Comparison of ENCODE assay signal across 15 mouse cellular contexts in genomic region chr9:88082931-88083479, GRCm38 (mm10).
DNase-seq lines count a peak whose midpoint lies in the region; ATAC-seq and TF ChIP-seq lines count a peak whose summit lies in the region.
"Had no signal": no experiment of that assay in that cellular context is flagged by ENCODE, and none has a peak within 500 bp of the region (broad histone marks: within the 10 kb centered on the region; RNA-seq: fewer than 3 reads in every experiment).

No protein-coding gene starts in this region.

- TF ChIP-seq CTCF in heart, adult 2 months (IDR thresholded peaks at IDR 0.05), result no peak

- no peak for TF ChIP-seq POLR2A in heart, adult 2 months (IDR thresholded peaks at IDR 0.05; ENCODE audit: insufficient read depth, low read depth, low read length)

- no peak overlapping the region for H3K27ac ChIP-seq in heart, embryonic 15.5 days
- H3K27ac ChIP-seq in heart, adult 2 months, result no peak overlapping the region
- peak overlapping the region; percentile 18; the same call in 1 of the 2 replicates for H3K27ac ChIP-seq in limb, embryonic 13.5 days
- H3K27ac ChIP-seq: hindbrain, postnatal 0 days had no signal

- intact Hi-C loops in heart, adult 2 months (cut with DNase I), result loop anchor here (10.0 kb wide), 1 partner anchor 238 kb away; no protein-coding TSS in a partner anchor

- WGBS in heart, embryonic 15.5 days, result 48% methylated on average over 5 of the region's 5 CpGs
- WGBS in heart, adult 2 months, result 56% methylated on average over 5 of the region's 5 CpGs
- 24% methylated on average over 5 of the region's 5 CpGs for WGBS in limb, embryonic 13.5 days

- ATAC-seq in heart, embryonic 15.5 days (replicated peaks; ENCODE audit: insufficient number of reproducible peaks, insufficient read depth, low FRiP score, low read depth), result 0 out of 2 replicates have a peak, but pooled peaks have one; percentile 27
- peak; percentile 62; the same call in 1 of the 2 replicates for ATAC-seq in limb, embryonic 13.5 days (ENCODE audit: low FRiP score, low read depth)
- ATAC-seq: forebrain, embryonic 16.5 days; hindbrain, postnatal 0 days had no signal

- no peak for DNase-seq in heart, adult 2 months
- DNase-seq in layer of hippocampus, adult 11-12 months (ENCODE audit: low spot score), result peak; percentile 3
- no peak for DNase-seq in layer of hippocampus, adult 8-10 months (ENCODE audit: low spot score in 2 of 2)
- peak; percentile 8 for DNase-seq in NIH3T3 (ENCODE audit: low read depth)
- DNase-seq in cerebellum, postnatal 14 days, result no peak
- DNase-seq: adrenal gland, postnatal 25 days; cerebellum, adult 9-10 months; embryo, embryonic 11 days; kidney, postnatal 4 days; liver; lung, adult 18-20 months had no signal

- TF ChIP-seq EP300 in heart, adult 2 months (IDR thresholded peaks at IDR 0.05; ENCODE audit: insufficient read depth, low read depth, low read length), result no peak

- H3K4me3 ChIP-seq in heart, embryonic 15.5 days, result no peak overlapping the region
- H3K4me3 ChIP-seq in heart, adult 2 months, result no peak overlapping the region
- H3K4me3 ChIP-seq in limb, embryonic 13.5 days, result no peak overlapping the region

- no peak overlapping the region for H3K4me2 ChIP-seq in heart, embryonic 15.5 days
- H3K4me2 ChIP-seq in limb, embryonic 13.5 days (replicated peaks), result no peak overlapping the region

- no peaks in the 10 kb centered on the region for H3K9me3 ChIP-seq in heart, embryonic 15.5 days (replicated peaks)
- H3K9me3 ChIP-seq in limb, embryonic 13.5 days, result no peaks in the 10 kb centered on the region

- no peak overlapping the region for H3K9ac ChIP-seq in heart, embryonic 15.5 days
- no peak overlapping the region for H3K9ac ChIP-seq in heart, adult 2 months (ENCODE audit: low read depth, low read length)
- H3K9ac ChIP-seq in limb, embryonic 13.5 days, result no peak overlapping the region

- H3K79me2 ChIP-seq in heart, adult 2 months (replicated peaks; ENCODE audit: control insufficient read depth, insufficient read depth, low read length), result no peaks in the 10 kb centered on the region

- no peaks in the 10 kb centered on the region for H3K36me3 ChIP-seq in heart, embryonic 15.5 days
- H3K36me3 ChIP-seq in heart, adult 2 months (ENCODE audit: control insufficient read depth, insufficient read depth, low read length), result no peaks in the 10 kb centered on the region
- no peaks in the 10 kb centered on the region for H3K36me3 ChIP-seq in limb, embryonic 13.5 days

- H3K27me3 ChIP-seq in heart, embryonic 15.5 days, result peaks cover 12% of the 10 kb centered on the region
- no peaks in the 10 kb centered on the region for H3K27me3 ChIP-seq in heart, adult 2 months (ENCODE audit: control insufficient read depth, insufficient read depth, low read length)
- no peaks in the 10 kb centered on the region for H3K27me3 ChIP-seq in limb, embryonic 13.5 days

- H3K4me1 ChIP-seq in heart, embryonic 15.5 days (replicated peaks), result no peaks in the 10 kb centered on the region
- H3K4me1 ChIP-seq in heart, adult 2 months (ENCODE audit: control insufficient read depth, insufficient read depth, low read length), result peaks cover 2% of the 10 kb centered on the region
- H3K4me1 ChIP-seq in limb, embryonic 13.5 days, result peaks cover 12% of the 10 kb centered on the region

Comparison
In these comparisons a context has a peak if more than half of its experiments do, and no peak if none do; other contexts are left out.
1. DNase-seq: peak in layer of hippocampus, adult 11-12 months (single experiment) and NIH3T3 (single experiment); none in heart, adult 2 months (0 of 2), layer of hippocampus, adult 8-10 months (0 of 2) and cerebellum, postnatal 14 days (0 of 2).